Comparison of ENCODE assay signal across 1 mouse cellular context in the genomic region with DNA sequence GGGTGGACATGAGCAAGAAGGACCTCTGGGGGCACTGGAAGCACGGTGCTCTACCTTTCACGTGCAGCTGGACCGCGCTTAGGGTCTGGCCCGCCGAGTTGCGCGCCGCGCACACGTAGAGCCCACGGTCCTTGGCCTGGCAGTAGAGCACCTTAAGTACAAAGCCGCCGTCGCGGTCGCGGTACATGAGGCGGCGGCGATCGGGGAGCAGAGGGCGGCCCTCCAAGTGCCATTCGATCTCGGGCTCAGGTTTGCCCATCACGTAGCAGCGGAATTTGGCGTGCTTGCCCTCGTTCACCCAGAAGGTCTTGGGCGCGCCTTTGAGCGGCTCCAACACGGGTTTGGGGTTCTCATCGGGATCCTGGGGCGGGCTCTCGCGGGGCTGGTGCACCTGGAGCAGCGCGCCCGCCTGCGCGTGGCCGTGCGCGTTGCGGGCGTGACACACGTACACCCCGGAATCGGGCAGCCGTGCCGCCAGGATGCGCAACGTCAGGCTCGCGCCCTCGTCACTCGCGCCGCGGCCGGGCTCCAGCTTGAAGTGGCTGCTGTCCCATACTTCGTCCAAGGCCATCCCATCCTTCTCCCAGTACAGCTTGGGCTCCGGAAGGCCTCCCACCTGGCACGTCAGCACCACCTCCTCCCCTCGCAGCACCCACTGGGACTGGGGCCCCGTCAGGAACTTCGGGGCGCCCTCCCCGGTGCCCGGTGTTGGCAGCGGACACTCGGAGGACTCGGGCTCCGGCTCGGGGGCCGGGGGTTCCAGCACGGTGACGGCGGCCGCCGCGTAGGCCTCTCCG.
TF ChIP-seq lines count a peak whose summit lies in the region.

No protein-coding gene starts in this region.

TF ChIP-seq in ES-E14, 5 proteins besides CTCF, POLR2A, EP300 and RAD21:
- TF ChIP-seq MAFK (IDR thresholded peaks at IDR 0.05; ENCODE audit: insufficient read depth, low read depth, low read length) (no peak), HCFC1 (IDR thresholded peaks at IDR 0.05; ENCODE audit: borderline replicate concordance, insufficient read depth, low read length) (no peak), ZNF384 (IDR thresholded peaks at IDR 0.05; ENCODE audit: low read depth, low read length) (no peak), ZC3H11A (IDR thresholded peaks at IDR 0.05; ENCODE audit: borderline replicate concordance, low read depth, low read length) (no peak), CHD2 (IDR thresholded peaks at IDR 0.05; ENCODE audit: low read depth, low read length) (no peak)
